Mouse (Mus musculus) right cerebral cortex, adult 18-20 months (tissue): ENCODE data around the gene Fras1.

Experiments used
- DNase-seq: peaks from one replicate; pipeline ENCODE4 v3.0.0; 2022; ENCODE audit warnings: mixed read lengths

The Fras1 gene

DNA sequence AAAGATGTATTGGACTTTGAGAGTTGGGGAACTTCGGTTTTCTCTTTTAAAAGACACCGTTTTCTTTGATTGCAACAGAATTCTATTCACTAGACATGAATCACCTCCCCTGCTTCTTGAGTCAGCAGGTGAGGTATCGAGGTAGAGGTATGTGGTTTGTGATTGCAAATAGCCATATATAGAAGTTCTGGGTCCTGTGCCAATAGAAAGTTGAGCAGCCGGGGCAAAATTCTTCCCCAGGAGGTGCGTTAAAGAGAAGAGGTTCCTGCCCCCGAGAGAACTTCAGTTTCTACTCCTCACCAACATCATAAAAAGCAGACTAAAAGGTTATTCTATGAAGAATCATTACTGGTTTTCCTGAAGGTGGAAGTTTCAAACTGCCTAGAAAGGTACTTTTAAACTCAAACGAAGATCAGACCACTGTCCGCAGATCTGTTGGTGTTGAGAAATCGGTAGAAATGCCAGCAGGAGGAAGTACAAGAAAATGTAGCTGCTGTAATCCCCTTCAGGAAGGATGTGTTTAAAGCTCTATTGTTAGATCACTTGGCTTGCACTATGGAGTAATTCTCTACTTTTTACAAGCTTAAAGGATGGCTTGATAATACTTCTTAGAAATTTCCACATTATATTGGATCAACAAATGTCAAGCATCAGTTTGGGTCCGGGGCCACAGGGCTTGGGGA, 420.3 kb downstream of the Fras1 start:
- DNase-seq: no peak

GRCm38 (mm10) chr5:96795752-96796151, 422.0 kb downstream of the Fras1 start:
- DNase-seq: no peak

DNA sequence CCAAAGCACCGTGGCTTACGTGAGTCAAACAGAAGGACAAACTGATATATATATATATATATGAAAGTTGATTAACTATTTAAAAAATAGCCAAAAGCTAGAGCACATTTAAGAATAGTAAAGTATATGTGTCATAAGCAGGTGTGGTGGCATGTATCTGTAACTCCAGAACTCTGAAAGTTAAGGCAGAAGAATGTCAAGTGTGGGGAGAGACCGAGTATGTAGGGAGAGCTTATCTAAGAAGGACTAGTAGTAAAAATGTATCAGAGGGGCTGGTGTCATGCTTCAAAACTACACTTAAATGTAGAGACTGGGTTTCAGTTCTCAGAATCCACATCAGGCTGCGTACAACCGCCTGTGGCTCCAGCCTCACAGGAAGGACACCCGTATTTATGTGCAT, 423.7 kb downstream of the Fras1 start:
- no peak for DNase-seq

DNA sequence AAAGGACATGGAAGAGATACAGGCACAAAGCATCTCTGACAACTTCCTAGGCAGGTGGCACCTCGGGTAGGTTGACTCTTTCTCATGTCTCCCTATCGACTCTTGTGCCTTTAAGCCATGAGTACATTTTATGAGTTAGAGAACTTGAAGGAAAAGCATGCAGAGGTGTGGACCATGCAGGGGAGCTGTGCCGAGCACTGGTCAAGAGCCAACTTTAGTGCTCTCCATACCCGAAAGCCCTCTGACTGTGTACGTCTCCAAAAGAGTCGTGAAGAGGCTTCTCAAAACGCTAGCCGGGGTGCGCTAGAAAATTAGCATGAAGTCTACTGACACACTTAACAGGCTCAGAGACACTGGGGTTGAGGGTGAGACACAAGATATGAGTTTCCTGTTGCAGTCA, 425.4 kb downstream of the Fras1 start:
- DNase-seq: no peak

- no peak for DNase-seq
These were observed 426.2 kb downstream of the Fras1 start for GRCm38 (mm10) chr5:96799969-96800368.

DNA sequence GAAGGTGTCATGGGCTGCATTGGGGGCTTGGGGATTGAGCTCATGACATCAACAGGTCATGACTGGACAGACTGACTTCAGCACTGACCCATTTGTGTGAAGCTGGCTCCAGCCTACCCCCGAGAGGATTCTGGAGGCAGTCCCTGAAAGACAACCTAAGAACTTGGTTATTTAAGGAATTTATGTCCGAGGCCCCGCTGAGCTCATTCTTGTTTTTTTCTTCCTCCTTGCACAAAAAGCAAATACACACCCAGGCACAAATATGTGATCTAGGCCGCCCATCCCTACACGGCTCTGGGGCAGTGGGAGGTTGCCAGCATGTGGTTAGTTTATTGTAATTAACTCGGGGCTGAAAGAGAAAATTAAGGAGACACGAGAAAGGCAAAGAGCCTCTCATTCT, 428.4 kb downstream of the Fras1 start:
- no peak for DNase-seq

DNA sequence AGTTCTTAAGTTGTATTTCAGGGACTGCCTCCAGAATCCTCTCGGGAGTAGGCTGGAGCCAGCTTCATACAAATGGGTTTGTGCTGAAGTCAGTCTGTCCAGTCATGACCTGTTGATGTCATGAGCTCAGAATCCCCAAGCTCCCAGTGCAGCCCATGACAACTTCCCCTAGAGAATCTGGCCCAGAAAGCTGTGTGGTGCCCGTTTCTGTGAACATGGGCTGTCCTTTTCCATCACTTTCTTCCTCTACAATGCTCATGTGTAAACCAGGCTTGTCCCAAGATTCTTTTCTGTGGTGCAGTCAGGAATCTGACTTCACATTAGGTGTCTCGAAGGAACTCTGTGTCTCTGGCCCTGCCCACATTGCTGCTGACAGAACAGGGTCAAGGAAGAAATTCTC, 429.3 kb downstream of the Fras1 start:
- no peak for DNase-seq

DNA sequence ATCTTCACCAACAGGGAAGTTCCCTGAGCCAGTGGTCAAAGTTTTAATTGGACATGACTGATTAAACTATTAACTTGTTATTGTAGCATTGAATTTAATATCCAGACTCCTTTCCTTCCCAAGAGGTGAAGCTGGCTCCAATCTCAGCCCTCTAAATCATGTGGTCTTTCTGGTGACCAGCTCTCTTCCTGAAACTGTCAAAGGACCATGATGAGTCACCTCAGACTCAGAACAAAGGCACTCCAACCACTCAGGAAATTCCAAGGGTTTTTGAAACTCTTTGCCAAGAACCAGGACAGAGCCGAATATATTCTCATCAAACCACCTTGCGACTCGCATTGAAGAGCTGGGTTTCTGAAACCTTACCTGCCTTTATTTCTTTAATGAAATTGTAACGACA, 430.5 kb downstream of the Fras1 start:
- no peak for DNase-seq

- DNase-seq: no peak
These were observed 431.1 kb downstream of the Fras1 start for GRCm38 (mm10) chr5:96804813-96805212.

GRCm38 (mm10) chr5:96810620-96811019, 436.9 kb downstream of the Fras1 start:
- DNase-seq: no peak

- DNase-seq: no peak
These were observed 451.1 kb downstream of the Fras1 start for GRCm38 (mm10) chr5:96824769-96825327.

GRCm38 (mm10) chr5:96827176-96827575, 453.4 kb downstream of the Fras1 start:
- DNase-seq: no peak
